Mouse (Mus musculus) E14TG2a.4 (cell line): ENCODE measurements around the gene Zdhhc8.

ENCODE experiments used
- H3K27me3 ChIP-seq: 2 replicates; pipeline ENCODE4 v1.6.1; 2014; ENCODE audit warnings: low read length, control low read depth; ENCODE audit not compliant: insufficient read depth
- H3K36me3 ChIP-seq: 2 replicates; pipeline ENCODE4 v1.6.1; 2014; ENCODE audit warnings: low read length, control low read depth; ENCODE audit not compliant: insufficient read depth
- H3K4me1 ChIP-seq: replicated peaks from 2 replicates; pipeline ENCODE4 v1.6.1; 2014; ENCODE audit warnings: low read depth, low read length, control low read depth
- H3K4me3 ChIP-seq: replicated peaks from 2 replicates; pipeline ENCODE4 v1.5.1; 2014; ENCODE audit warnings: mild to moderate bottlenecking, low read length
- H3K9me3 ChIP-seq: 2 replicates; pipeline ENCODE4 v1.6.1; 2014; ENCODE audit warnings: low read length, control low read depth
- CTCF ChIP-seq: conservative IDR thresholded peaks from 2 replicates; pipeline ENCODE4 v1.5.1; 2014; ENCODE audit warnings: low read length
- NANOG ChIP-seq: IDR thresholded peaks from 2 replicates; pipeline ENCODE4 v1.6.1; 2014; ENCODE audit warnings: borderline replicate concordance, low read length, mixed read lengths
- POU5F1 ChIP-seq: IDR thresholded peaks from 2 replicates; pipeline ENCODE4 v1.6.1; 2014; ENCODE audit warnings: low read length, borderline replicate concordance

Zdhhc8 gene

GRCm38 (mm10) chr16:18213689-18214088, 21.2 kb downstream of the Zdhhc8 start:
- no peaks in the 10 kb centered on the region for H3K36me3 ChIP-seq
- no peak for TF ChIP-seq NANOG
- no peak for TF ChIP-seq POU5F1
- TF ChIP-seq CTCF: no peak
- H3K4me1 ChIP-seq: peaks cover 9% of the 10 kb centered on the region; the same call in 1 of the 2 replicates
- peaks cover 33% of the 10 kb centered on the region for H3K27me3 ChIP-seq
- H3K9me3 ChIP-seq: no peaks in the 10 kb centered on the region
- H3K4me3 ChIP-seq: no peak overlapping the region

- no peaks in the 10 kb centered on the region for H3K9me3 ChIP-seq
These were observed 23.3 kb downstream of the Zdhhc8 start for GRCm38 (mm10) chr16:18211417-18212171.

GRCm38 (mm10) chr16:18210701-18211416, 24.1 kb downstream of the Zdhhc8 start:
- Histone ChIP-seq H3K9me3 (no peaks in the 10 kb centered on the region), H3K4me1 (peaks cover 9% of the 10 kb centered on the region; the same call in 1 of the 2 replicates), H3K36me3 (no peaks in the 10 kb centered on the region), H3K27me3 (peaks cover 41% of the 10 kb centered on the region), H3K4me3 (no peak overlapping the region)
- TF ChIP-seq CTCF (peak; percentile 100), POU5F1 (no peak)

More at GRCm38 (mm10) chr16:18211417-18212171, 23.3 kb downstream of the Zdhhc8 start:
- H3K4me1 ChIP-seq: peaks cover 9% of the 10 kb centered on the region; the same call in 1 of the 2 replicates
- no peaks in the 10 kb centered on the region for H3K36me3 ChIP-seq
- peaks cover 37% of the 10 kb centered on the region for H3K27me3 ChIP-seq
- no peak overlapping the region for H3K4me3 ChIP-seq
- TF ChIP-seq POU5F1 (no peak), CTCF (peak; percentile 98)

- Histone ChIP-seq H3K4me3 (no peak overlapping the region), H3K9me3 (no peaks in the 10 kb centered on the region), H3K36me3 (no peaks in the 10 kb centered on the region)
These were observed 31.4 kb downstream of the Zdhhc8 start for GRCm38 (mm10) chr16:18203430-18204091.

GRCm38 (mm10) chr16:18202061-18202460, 32.9 kb downstream of the Zdhhc8 start:
- H3K27me3 ChIP-seq: peaks cover 40% of the 10 kb centered on the region
- peaks cover 11% of the 10 kb centered on the region; the same call in 1 of the 2 replicates for H3K4me1 ChIP-seq
- no peak for TF ChIP-seq NANOG
- TF ChIP-seq POU5F1: no peak
- TF ChIP-seq CTCF: no peak
- no peaks in the 10 kb centered on the region for H3K9me3 ChIP-seq
- H3K4me3 ChIP-seq: no peak overlapping the region
- no peaks in the 10 kb centered on the region for H3K36me3 ChIP-seq

More at GRCm38 (mm10) chr16:18203430-18204091, 31.4 kb downstream of the Zdhhc8 start:
- H3K27me3 ChIP-seq: peaks cover 31% of the 10 kb centered on the region
- H3K4me1 ChIP-seq: peaks cover 11% of the 10 kb centered on the region; the same call in 1 of the 2 replicates
- TF ChIP-seq NANOG: no peak
- TF ChIP-seq POU5F1: no peak
- TF ChIP-seq CTCF: no peak

DNA sequence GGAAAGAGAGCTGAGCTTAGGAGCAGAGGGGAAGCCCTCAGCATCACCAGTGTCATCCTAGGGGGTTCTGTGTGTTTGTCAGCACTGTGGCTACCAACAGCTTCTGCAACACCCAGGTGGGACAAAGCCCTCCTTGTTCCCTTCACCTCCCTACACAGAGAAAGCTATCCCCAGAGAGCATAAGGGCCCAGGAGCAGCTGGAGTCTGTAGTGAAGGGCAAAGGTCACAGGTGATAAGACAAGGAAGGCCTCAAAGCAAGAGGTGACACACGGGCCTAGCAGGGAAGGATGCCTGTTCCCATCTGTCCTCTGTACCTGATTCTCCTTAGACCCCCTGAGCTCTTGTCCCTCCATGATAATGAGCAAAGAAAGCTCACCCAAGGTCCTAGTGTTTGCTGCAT, 33.3 kb downstream of the Zdhhc8 start:
- TF ChIP-seq NANOG: no peak
- no peak for TF ChIP-seq CTCF
- TF ChIP-seq POU5F1: no peak
- no peaks in the 10 kb centered on the region for H3K9me3 ChIP-seq

DNA sequence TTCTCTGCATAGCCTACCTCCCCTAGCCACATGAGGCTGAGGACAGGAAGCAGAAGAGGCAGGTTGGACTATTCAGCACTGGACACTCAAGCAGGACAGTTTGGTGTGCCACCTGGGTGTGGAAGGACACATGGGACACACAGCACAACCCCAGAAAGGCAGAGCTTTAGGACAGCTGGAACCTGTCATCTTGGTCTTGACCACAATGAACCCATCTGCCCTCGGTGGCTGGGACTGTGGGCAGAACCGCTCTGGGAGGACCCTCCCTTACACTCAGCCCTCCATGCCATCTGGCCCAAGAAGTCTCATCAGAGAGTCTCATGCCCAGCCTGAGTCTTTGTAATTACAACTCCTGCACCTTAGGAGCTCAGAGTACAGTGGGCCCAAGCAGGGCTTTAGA, 34.9 kb downstream of the Zdhhc8 start:
- Histone ChIP-seq H3K36me3 (no peaks in the 10 kb centered on the region), H3K27me3 (peaks cover 36% of the 10 kb centered on the region), H3K4me3 (no peak overlapping the region), H3K4me1 (peaks cover 15% of the 10 kb centered on the region), H3K9me3 (no peaks in the 10 kb centered on the region)
- no peak for TF ChIP-seq POU5F1
- TF ChIP-seq CTCF: no peak
- no peak for TF ChIP-seq NANOG

More for the DNA sequence above, 33.3 kb downstream of the Zdhhc8 start:
- Histone ChIP-seq H3K27me3 (peaks cover 36% of the 10 kb centered on the region), H3K4me3 (no peak overlapping the region), H3K4me1 (peaks cover 11% of the 10 kb centered on the region; the same call in 1 of the 2 replicates), H3K36me3 (no peaks in the 10 kb centered on the region)

- Histone ChIP-seq H3K4me3 (no peak overlapping the region), H3K36me3 (no peaks in the 10 kb centered on the region), H3K27me3 (peaks cover 35% of the 10 kb centered on the region), H3K4me1 (peaks cover 29% of the 10 kb centered on the region), H3K9me3 (no peaks in the 10 kb centered on the region)
- TF ChIP-seq NANOG (no peak), POU5F1 (no peak), CTCF (no peak)
These were observed 36.4 kb downstream of the Zdhhc8 start for GRCm38 (mm10) chr16:18198365-18199098.
